Mouse (Mus musculus) neural tube, embryonic 15.5 days (tissue): ENCODE measurements around the gene Ascl4. TPM values are rescaled to one million over a fixed set of nuclear protein-coding genes. Genes with fewer than 3 reads are reported as not detected.

ENCODE experiments used
- ATAC-seq: fragments of 200-750 bp; cut with Nextera tagmentation; 2 replicates; pipeline ENCODE4 v1.8.0; 2017; ENCODE audit warnings: mild to moderate bottlenecking, moderate TSS enrichment, moderate library complexity; ENCODE audit not compliant: low FRiP score
- H3K27ac ChIP-seq: fragments of 300-500 bp; sonication (generic); replicated peaks from 2 replicates; pipeline ENCODE4 v1.5.1; 2015; ENCODE audit warnings: mild to moderate bottlenecking, inconsistent platforms
- H3K27me3 ChIP-seq: fragments of 300-500 bp; sonication (generic); replicated peaks from 2 replicates; pipeline ENCODE4 v1.6.1; 2015; ENCODE audit warnings: inconsistent platforms
- H3K36me3 ChIP-seq: fragments of 300-500 bp; sonication (generic); 2 replicates; pipeline ENCODE4 v1.6.1; 2015; ENCODE audit warnings: inconsistent platforms
- H3K4me1 ChIP-seq: fragments of 300-500 bp; sonication (generic); 2 replicates; pipeline ENCODE4 v1.6.1; 2015; ENCODE audit warnings: inconsistent platforms
- H3K4me2 ChIP-seq: fragments of 300-500 bp; sonication (generic); 2 replicates; pipeline ENCODE4 v1.6.1; 2015; ENCODE audit warnings: inconsistent platforms, mild to moderate bottlenecking, moderate library complexity
- H3K4me3 ChIP-seq: fragments of 300-500 bp; sonication (generic); replicated peaks from 2 replicates; pipeline ENCODE4 v1.5.1; 2015; ENCODE audit warnings: mild to moderate bottlenecking, inconsistent platforms
- H3K9ac ChIP-seq: fragments of 300-500 bp; sonication (generic); replicated peaks from 2 replicates; pipeline ENCODE4 v1.6.1; 2015; ENCODE audit warnings: mild to moderate bottlenecking, inconsistent platforms
- H3K9me3 ChIP-seq: fragments of 300-500 bp; sonication (generic); replicated peaks from 2 replicates; pipeline ENCODE4 v1.6.1; 2016; ENCODE audit warnings: inconsistent platforms
- WGBS: fragments of 180-500 bp; shearing (Covaris S2); methylation state at CpG from one replicate; pipeline ENCODE4 v1.1.7; 2015; ENCODE audit warnings: mixed read lengths; 5-methylcytosine and 5-hydroxymethylcytosine counted together
- polyA plus RNA-seq: library from polyadenylated mRNA; unstranded; fragments of >200 nt; fragmentation: Nextera tagmentation; extraction: Ambion mirVana; gene quantifications from 2 replicates; pipeline ENCODE4 v1.2.1, GENCODE M21; 2015

Gene Ascl4
- 0.12 and 0.37 TPM in 2 replicates for polyA plus RNA-seq

DNA sequence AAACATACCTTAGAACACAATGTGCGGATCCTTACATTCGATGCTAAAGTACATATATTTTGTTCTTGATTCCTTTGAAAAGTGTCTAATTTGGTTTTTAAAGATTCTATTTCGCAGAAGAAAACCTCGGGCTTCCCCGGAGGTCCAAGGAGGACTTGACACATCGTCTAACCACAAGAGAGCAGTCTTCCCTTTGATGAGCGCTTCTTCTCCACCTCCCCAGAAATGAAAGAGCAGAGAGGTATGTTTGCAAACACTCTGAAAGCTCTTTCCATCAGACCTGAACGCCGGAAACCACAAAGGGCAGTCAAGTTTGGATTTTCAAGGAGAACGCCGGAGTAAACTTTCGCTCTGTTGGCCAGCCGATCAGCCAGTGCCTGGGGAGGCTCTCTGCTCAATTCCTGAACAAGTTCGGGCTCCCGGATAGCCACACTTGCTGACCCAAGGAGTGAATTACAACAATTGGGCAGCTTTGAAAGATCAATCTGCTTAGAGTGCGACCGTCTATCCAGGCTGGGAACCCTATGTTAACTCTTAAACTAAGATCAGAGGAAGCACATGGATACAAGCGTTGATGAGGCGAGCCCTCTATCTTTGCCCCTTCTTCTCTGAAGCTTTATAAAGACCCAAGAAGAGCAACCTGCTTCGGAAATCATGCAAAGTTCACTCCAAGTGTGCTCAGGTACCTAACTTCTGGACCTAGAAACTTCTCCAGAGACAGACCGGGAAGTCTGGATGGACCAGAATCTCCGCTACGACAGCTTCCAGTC, at the start of gene Ascl4:
Ascl4 (plus strand) TSS at position 6 of the 770 bp plus-strand sequence.
- ATAC-seq: peak; percentile 37
- Histone ChIP-seq H3K36me3 (no peaks in the 10 kb centered on the region), H3K4me2 (peak within 1 kb of the TSS; percentile 91), H3K9ac (peak within 1 kb of the TSS; percentile 45), H3K27ac (no peak within 1 kb of the TSS), H3K9me3 (no peaks in the 10 kb centered on the region), H3K4me3 (peak within 1 kb of the TSS; percentile 46), H3K27me3 (0 out of 2 replicates have a peak, but pooled peaks cover 4% of the 10 kb centered on the region), H3K4me1 (peaks cover 19% of the 10 kb centered on the region)
- 1% methylated on average over 23 of the region's 23 CpGs for WGBS

DNA sequence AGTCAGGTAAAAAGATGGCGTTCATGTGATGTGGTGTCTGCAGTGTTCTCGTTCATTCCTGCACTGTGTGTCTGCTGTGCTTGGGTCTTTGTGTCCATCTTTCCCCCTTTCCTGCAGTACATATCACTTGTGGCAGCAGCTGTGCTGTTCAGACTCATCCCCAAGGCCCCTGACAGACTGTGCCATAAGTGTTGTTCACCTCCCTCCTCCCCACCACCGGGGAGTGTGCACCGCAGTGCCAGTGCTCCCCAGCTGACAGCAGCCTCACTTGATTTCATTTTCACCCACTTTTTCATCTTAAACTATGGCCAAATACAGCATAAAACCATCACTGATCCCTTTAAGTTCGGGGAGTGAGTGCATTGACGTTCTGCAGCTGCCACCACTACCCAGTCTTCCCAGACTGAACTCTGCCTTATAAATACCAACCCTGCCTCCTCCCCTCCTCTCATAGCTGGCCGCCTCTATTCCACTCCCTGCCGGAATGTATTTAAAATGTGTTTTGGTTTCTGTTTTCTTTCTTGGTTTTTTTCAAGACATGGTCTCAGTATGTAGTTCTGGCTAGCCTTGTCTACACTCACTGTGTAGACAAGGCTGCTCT, 47.5 kb upstream of the Ascl4 start:
- Histone ChIP-seq H3K27ac (no peak overlapping the region), H3K36me3 (peaks cover 91% of the 10 kb centered on the region), H3K4me2 (no peak overlapping the region), H3K4me3 (no peak overlapping the region), H3K9ac (no peak overlapping the region), H3K9me3 (no peaks in the 10 kb centered on the region), H3K4me1 (no peaks in the 10 kb centered on the region), H3K27me3 (no peaks in the 10 kb centered on the region)
- no peak for ATAC-seq
- 94% methylated on average over 8 of the region's 8 CpGs for WGBS

DNA sequence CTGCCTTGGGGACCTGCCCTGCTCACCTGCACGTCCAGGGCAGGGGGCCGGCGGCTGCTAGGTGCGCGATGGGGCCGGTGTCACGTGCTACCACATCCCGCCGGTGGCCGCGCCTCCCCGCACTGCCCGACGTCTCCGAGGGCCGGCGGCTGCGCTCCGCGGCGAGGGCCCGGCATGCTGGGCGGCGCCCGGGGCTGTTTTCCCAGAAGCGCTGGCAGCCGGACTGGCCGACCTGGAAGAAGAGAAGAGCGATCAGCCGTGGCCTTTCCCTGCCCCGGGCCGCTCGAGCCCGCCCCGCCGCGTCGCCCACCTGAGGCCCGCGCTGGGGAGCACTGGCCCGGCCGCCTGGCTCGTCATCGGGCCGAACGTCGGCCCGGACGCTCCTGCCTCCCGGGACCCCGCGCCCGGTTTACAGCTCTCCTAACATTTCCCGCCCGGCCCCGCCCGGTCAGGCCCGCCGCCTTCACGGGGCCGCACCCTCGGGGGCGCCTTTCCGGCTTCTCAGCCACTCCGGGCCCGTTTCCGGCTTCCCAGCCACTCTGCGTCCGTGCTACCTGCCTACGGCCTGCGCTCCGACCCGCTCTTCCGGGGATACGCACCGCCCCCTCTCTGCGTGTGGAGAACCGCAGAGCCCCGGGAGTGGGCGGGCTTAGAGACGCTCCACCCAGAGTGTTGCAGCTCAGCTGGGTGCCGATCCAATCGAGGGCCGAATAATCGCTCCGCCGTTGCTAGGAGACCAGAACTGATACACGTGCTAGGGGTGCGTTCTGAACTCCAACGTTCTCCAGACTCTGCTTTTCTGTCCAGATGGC, 10.8 kb upstream of the Ascl4 start, which contains the start of gene Prdm4:
Prdm4 (minus strand) TSS at position 645 of the 812 bp plus-strand sequence.
- H3K4me1 ChIP-seq: peaks cover 19% of the 10 kb centered on the region
- peaks cover 24% of the 10 kb centered on the region for H3K36me3 ChIP-seq
- H3K4me2 ChIP-seq: peak within 1 kb of the TSS; percentile 74
- H3K9ac ChIP-seq: peak within 1 kb of the TSS; percentile 72
- H3K27ac ChIP-seq: peak within 1 kb of the TSS; percentile 83
- peak within 1 kb of the TSS; percentile 97 for H3K4me3 ChIP-seq
- peak; percentile 100 for ATAC-seq
- no peaks in the 10 kb centered on the region for H3K9me3 ChIP-seq
- WGBS: under 1% methylated on average over 86 of the region's 90 CpGs
- H3K27me3 ChIP-seq: peaks cover 6% of the 10 kb centered on the region; the same call in 1 of the 2 replicates

DNA sequence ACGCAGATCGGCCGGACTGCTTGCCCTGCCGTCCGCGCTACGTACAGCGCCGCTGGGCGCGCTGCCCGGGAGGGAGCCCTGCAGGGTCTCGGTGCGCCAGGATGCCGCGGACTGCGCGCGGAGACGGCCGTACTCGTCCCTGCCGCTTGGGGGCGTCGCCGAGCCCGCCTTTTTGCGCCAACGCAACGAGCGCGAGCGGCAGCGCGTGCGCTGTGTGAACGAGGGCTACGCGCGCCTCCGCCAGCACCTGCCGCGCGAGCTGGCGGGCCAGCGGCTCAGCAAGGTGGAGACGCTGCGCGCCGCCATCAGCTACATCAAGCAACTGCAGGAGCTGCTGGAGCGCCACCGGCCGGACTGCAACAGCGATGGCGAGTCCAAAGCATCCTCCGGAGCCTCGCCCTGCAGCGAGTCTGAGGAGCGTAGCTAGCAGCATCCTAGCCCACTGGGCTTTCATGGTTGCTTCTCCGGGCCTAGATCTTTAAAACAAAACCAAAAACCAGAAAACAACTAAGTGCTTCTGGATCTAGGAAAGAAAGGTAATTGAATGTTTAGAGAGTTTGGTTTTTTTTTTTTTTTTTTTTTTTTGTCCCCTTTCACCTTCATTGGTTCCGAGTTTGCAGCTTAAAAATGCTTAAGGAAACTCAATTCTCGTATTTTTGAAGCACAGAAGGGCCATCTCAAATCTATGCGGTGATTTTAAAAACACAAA, 1.2 kb downstream of the Ascl4 start:
- Histone ChIP-seq H3K4me2 (peak overlapping the region; percentile 91), H3K9ac (peak overlapping the region; percentile 45), H3K4me1 (peaks cover 19% of the 10 kb centered on the region), H3K27me3 (0 out of 2 replicates have a peak, but pooled peaks cover 4% of the 10 kb centered on the region), H3K9me3 (no peaks in the 10 kb centered on the region), H3K36me3 (no peaks in the 10 kb centered on the region), H3K27ac (no peak overlapping the region), H3K4me3 (peak overlapping the region; percentile 46)
- ATAC-seq: peak; percentile 91
- WGBS: 1% methylated on average over 63 of the region's 63 CpGs

DNA sequence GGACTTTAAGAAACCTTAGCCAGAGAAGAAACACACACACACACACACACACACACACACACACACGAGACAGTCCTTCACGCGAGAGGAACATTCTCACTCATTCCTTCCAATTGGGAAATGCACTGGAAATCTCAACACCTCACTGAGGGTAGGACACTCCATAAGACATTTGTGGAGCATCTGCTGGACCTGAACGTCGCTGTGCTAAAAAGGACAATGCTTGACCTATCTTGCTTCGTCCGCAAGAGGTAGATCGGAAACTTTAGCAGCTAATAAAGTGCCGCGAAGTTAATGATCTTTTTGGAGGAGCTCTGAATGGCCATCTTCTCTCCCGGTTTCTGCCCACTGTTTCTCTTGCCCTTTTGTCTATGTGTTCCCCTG, 1.7 kb downstream of the Ascl4 start:
- H3K27me3 ChIP-seq: 0 out of 2 replicates have a peak, but pooled peaks cover 4% of the 10 kb centered on the region
- H3K4me2 ChIP-seq: peak overlapping the region; percentile 91
- H3K9me3 ChIP-seq: no peaks in the 10 kb centered on the region
- peak overlapping the region; percentile 46 for H3K4me3 ChIP-seq
- ATAC-seq: no peak
- 35% methylated on average over 11 of the region's 11 CpGs for WGBS
- H3K36me3 ChIP-seq: no peaks in the 10 kb centered on the region
- peaks cover 19% of the 10 kb centered on the region for H3K4me1 ChIP-seq
- H3K9ac ChIP-seq: no peak overlapping the region; the same call in 1 of the 2 replicates
- H3K27ac ChIP-seq: no peak overlapping the region

DNA sequence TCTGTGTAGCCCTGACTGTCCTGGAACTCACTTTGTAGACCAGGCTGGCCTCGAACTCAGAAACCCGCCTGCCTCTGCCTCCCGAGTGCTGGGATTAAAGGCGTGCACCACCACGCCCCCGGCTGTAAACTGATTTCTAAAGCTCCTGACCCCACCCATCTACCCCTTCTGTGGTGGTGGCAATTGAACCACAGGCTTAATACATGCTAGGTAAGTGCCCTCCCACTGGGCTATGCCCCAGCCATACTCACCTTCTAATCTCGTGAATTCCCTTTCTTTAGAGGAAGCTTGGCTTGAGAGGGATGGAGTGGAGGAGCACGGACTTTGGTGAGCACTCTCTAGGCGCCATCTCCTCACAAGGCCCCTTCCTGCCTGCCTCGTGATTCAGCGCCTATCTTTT, 2.5 kb downstream of the Ascl4 start:
- Histone ChIP-seq H3K27ac (no peak overlapping the region), H3K4me2 (no peak overlapping the region), H3K27me3 (0 out of 2 replicates have a peak, but pooled peaks cover 4% of the 10 kb centered on the region), H3K9me3 (no peaks in the 10 kb centered on the region), H3K4me3 (no peak overlapping the region), H3K36me3 (no peaks in the 10 kb centered on the region), H3K9ac (no peak overlapping the region), H3K4me1 (peaks cover 19% of the 10 kb centered on the region)
- 91% methylated on average over 11 of the region's 11 CpGs for WGBS
- ATAC-seq: no peak

DNA sequence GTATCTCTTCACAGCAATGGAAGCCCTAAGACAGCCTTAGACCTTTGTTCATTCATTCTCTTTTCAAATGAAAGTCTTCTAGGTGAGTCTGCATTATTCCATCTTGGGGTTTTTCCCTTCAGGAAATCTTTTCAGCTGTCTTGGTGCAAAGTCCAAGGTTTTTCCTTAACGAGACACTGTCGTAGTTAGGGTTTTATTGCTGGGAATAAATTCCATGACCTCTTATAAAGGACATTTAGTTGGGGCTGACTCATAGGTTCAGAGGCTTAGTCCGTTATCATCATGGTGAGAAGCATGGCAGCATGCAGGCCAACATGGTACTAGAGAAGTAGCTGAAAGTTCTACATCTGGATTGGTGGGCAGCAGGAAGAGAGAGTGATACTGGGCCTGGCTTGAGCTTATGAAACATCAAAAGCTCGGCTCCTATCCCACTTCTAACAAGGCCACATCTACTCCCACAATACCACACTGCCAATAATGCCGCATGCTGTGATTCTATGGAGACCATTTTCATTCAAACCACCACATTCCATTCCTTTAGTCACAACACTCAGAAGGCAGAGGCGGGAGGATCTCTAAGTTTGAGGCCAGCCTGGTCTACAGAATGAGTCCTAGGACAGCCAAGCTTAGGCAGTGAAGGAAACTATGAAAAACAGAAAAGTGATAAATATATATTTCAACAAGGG, 8.9 kb downstream of the Ascl4 start:
- no peaks in the 10 kb centered on the region for H3K9me3 ChIP-seq
- no peak overlapping the region for H3K4me2 ChIP-seq
- no peak overlapping the region for H3K9ac ChIP-seq
- H3K4me1 ChIP-seq: no peaks in the 10 kb centered on the region
- peaks cover 57% of the 10 kb centered on the region for H3K36me3 ChIP-seq
- H3K27ac ChIP-seq: no peak overlapping the region
- no peak for ATAC-seq
- H3K4me3 ChIP-seq: no peak overlapping the region
- 95% methylated on average over 6 of the region's 6 CpGs for WGBS
- H3K27me3 ChIP-seq: no peaks in the 10 kb centered on the region

DNA sequence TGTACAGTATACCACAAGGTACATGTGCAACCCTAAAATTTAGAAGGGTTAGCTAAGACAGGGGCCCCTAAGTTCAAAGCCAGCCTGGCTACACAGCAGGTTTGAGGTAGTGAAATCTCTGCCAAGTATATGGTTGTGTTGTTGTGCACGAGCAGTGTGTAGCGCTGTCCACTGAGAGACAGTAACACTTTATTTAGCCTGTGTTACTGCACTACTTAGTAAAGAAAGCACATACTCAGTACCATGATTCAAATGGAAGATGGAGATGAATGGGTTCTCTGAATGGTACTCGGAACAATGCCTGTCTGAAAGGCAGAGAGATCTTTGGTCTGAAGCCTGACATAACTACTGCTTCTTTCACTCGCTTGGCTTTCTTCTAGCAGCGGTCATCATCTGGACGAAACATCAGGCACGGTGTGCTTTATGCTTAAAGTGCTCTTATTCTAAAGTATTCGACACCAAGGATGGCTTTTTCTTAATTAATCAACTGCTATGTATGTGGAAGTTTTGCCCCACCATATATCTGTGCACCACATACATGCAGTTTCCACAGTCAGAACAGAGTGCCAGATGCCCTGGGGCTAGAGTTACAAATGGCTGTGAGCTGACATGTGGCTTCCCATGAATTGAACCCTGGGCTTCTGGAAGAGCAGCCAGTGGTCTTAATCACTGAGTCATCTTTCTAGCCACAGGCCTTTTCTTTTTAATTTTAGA, 21.2 kb downstream of the Ascl4 start:
- no peak overlapping the region for H3K4me3 ChIP-seq
- H3K9ac ChIP-seq: no peak overlapping the region
- H3K27me3 ChIP-seq: no peaks in the 10 kb centered on the region
- 0 out of 2 replicates have a peak, but pooled peaks cover 4% of the 10 kb centered on the region for H3K4me1 ChIP-seq
- H3K27ac ChIP-seq: peak overlapping the region; percentile 19
- no peaks in the 10 kb centered on the region for H3K9me3 ChIP-seq
- peaks cover 80% of the 10 kb centered on the region for H3K36me3 ChIP-seq
- WGBS: 43% methylated on average over 8 of the region's 8 CpGs
- ATAC-seq: peak; percentile 68; the same call in 1 of the 2 replicates
- H3K4me2 ChIP-seq: no peak overlapping the region

DNA sequence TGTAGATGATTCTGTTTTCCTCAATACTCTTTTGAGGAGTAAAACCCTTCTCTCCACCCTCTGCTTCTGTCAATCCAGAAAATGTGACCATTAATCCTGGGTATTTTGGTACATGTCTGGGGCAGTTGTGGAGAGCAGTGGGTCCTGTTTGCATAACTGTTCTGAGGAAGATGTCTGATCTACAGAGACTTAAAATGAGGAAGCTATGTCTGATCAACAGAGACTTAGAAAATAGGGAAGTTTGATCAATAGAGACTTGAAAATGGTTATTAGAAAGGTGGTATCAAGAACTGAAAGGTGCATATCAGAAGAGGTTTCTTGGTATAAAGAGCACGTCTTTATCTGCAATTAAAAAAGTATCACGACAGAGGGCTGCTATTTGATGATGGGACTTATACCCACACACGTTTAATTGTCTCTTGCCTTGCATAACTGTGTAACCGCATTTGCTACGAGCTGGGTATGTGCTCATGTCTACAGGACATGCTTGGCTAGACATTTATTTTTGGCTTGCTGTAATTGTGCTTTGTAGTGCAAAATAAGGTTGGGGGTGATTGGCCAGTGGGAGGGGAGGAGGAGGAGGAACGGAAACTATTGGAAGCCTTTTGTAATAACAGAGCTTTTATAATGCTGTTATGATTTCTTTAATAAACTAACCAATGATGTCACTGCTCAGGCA, 24.4 kb downstream of the Ascl4 start:
- H3K36me3 ChIP-seq: peaks cover 65% of the 10 kb centered on the region
- peaks cover 27% of the 10 kb centered on the region for H3K4me1 ChIP-seq
- no peaks in the 10 kb centered on the region for H3K27me3 ChIP-seq
- H3K9ac ChIP-seq: no peak overlapping the region
- WGBS: 88% methylated on average over 6 of the region's 6 CpGs
- H3K9me3 ChIP-seq: no peaks in the 10 kb centered on the region
- no peak overlapping the region for H3K4me3 ChIP-seq
- H3K27ac ChIP-seq: no peak overlapping the region
- ATAC-seq: no peak
- H3K4me2 ChIP-seq: no peak overlapping the region

DNA sequence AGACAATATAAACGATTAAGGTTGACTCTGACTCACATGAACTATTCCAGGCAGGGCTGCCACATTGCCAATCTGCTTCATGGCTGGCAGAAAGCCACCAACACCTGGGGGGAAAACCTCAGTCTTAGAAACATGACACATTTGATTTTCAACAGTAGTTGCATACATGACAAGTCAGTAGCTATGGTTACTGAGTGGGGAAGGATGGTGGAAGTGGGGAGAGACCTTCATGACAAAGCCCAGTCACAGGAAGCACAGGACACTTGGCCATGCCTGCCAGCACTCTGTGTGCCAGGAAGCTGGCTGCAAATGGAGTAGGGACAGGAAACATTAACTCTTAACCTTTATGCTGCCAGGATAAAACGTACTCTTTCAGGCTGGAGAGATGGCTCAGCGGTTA, 25.9 kb downstream of the Ascl4 start:
- no peak for ATAC-seq
- no peaks in the 10 kb centered on the region for H3K27me3 ChIP-seq
- H3K4me3 ChIP-seq: no peak overlapping the region
- H3K9me3 ChIP-seq: no peaks in the 10 kb centered on the region
- no peak overlapping the region for H3K4me2 ChIP-seq
- no peak overlapping the region for H3K9ac ChIP-seq
- H3K36me3 ChIP-seq: peaks cover 55% of the 10 kb centered on the region
- WGBS: 80% methylated on average over 3 of the region's 3 CpGs
- peaks cover 28% of the 10 kb centered on the region for H3K4me1 ChIP-seq
- H3K27ac ChIP-seq: no peak overlapping the region
